Mouse (Mus musculus): ENCODE data around the gene 2610021A01Rik. TPM values are rescaled to one million over a fixed set of nuclear protein-coding genes. Genes with fewer than 3 reads are reported as not detected.
"Not testable (repeated sequence)": the region's sequence is repeated elsewhere in the genome, so short reads cannot be mapped to it uniquely, and the experiment has no call there.

Gene 2610021A01Rik
- 10 to 100 TPM; 30.6 to 39.8 (median 35.0) TPM for total RNA-seq (2022)

DNA sequence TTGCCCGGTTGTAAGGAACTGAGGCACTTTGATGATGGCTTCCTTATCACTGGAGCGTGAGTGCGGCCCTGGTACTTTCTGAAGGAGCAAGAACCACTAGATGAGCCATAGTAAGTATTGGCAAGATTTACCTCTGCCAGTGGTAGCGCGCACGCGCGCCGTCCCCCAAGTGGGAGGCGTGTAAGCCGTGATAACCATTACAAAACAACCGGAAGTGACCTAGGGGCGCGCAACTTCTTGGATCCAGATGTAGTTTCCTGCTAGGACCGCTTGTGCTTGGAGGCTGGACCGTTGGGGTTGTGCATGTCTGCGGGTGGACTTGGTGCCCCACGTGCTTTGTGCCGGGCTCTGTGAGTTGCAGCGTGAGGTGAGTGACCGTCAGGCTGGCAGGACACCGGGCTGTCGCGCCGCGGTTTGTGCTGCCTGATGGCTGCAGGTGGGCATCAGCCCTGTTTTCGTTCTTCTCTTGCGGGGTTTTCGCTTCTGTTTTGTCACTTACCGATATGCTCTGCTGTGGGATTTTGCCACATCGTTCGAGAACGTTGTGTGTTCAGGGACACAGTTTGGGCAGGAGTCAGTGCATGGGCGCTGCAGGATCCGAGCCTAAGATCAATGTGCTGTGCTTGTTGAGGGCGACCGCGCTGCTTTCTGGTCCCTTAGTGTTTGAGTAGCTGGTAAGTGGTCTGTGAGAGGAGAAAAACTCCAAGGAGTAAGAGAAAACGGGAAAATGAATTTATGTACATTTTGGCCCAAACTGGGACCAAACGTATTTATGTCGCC lies at the start of gene 2610021A01Rik:
TSS of gene 2610021A01Rik (plus strand) at position 197 of the 780 bp plus-strand sequence.
- peak; percentile 93 to 94 for DNase-seq (ENCODE audit: low spot score in 2 of 2)

DNA sequence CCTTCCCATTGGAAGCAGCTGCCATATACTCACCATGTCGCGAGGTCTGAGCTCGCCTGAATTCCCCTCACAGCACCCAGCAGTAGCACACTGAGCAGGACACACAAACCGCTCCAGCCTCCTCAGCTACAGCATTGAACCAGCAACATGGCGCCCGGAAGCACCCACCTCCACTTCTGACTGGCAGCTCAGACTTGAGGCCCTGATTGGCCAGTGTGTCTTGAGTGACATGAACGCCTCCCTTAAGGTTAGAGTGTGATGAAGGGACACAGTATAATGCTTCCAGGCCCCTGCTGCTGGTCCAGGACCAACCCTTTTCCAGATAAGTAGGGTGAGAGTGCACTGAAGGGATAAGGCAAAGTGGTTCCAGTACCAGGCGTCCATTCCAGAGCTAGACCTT lies 38.3 kb upstream of the 2610021A01Rik start:
- no peak for DNase-seq (ENCODE audit: low spot score in 2 of 2)

DNA sequence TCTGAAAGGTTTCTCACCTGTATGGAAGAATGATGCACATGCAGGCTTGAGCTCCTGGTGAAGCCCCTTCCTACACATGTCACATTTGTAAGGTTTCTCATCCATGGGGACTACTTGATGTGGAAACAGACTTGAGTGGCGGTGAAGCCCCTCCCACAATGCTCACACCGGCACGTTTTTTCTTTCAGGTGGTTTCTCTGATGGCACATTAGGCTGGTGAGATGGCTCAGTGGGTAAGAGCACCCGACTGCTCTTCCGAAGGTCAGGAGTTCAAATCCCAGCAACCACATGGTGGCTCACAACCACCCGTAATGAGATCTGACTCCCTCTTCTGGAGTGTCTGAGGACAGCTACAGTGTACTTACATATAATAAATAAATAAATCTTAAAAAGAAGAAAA lies 25.5 kb upstream of the 2610021A01Rik start, which contains the start of gene Gm6871:
TSS of gene Gm6871 (minus strand) at position 101 of the 400 bp plus-strand sequence.
- DNase-seq (ENCODE audit: low spot score in 2 of 2), result not testable (repeated sequence)

DNA sequence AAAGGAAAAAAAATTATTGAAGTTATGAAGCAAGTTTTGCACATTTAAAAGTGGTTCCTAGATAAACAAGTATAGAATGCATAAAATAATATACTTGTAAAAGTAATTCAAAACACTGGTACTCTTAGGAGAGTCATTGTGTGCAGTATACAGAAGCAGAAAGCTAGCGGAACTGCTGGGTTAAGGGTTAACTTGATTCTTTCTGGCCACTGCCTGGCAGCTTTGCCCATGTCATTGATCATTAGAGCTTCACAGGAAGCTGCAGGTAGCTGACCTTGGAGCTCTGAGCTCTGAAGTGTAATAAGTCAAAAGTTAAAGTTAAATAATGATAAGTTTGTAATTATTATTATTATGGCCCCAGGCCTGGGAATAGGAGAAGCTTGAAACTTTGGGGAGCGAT lies 21.1 kb upstream of the 2610021A01Rik start:
- DNase-seq (ENCODE audit: low spot score in 2 of 2), result no peak

DNA sequence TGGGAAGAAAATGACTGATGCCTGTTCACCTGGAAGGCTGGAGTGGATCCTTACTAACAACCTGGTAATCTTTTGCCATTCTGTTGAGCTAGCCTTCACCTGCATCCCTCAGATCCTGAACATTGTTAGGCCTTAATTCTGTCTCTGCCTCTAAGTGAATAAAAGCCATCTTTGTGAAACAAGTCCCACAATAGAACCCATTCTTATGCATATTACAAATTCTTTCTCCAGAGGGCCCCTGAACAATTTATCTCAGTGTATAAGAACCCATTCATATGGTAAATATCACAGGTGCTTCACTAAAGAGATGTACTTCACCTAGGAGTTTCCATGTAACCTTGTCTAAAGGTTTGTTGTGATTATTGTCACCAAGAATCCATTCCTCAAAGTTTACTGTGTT lies 17.0 kb upstream of the 2610021A01Rik start:
- DNase-seq (ENCODE audit: low spot score in 2 of 2), result no peak

DNA sequence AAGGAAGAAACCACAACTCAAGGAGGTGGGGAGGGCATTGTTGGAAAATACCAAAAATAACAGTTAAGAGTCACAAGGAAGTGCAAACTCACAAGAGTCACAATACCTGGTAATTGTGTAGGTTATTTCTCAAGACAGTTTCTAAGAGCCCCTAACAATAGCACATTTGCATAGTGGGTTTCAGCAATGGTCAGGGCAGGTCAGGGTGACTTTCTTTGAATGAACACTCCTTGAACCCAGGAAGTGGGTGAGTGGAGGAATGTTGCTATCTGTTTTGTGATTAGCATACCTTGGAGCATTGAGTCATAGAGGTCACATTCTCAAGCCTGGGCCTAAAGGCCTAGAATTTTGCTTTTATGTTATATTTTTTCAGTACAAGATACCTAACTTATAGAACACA lies 11.2 kb upstream of the 2610021A01Rik start:
- not testable (repeated sequence) for DNase-seq (ENCODE audit: low spot score in 2 of 2)

DNA sequence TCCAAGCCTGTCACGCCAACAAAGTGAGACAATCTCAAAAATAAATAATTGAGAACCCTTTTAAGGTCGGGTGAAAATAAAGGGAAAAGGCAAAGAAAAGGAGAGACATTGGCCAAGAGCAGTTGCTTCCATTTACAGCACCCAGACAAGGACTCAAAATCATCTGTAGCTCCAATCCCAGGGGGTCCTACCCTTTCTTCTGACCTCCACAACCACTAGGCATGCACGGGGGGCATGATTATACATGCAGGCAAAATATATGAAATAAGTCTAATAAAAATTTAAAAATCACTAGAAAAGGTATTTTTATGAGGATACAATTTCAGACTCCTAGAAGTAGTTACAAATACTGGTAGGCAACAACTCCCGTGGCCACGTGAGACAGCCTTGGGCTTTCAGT lies 415 bp upstream of the 2610021A01Rik start:
- no peak for DNase-seq (ENCODE audit: low spot score in 2 of 2)

DNA sequence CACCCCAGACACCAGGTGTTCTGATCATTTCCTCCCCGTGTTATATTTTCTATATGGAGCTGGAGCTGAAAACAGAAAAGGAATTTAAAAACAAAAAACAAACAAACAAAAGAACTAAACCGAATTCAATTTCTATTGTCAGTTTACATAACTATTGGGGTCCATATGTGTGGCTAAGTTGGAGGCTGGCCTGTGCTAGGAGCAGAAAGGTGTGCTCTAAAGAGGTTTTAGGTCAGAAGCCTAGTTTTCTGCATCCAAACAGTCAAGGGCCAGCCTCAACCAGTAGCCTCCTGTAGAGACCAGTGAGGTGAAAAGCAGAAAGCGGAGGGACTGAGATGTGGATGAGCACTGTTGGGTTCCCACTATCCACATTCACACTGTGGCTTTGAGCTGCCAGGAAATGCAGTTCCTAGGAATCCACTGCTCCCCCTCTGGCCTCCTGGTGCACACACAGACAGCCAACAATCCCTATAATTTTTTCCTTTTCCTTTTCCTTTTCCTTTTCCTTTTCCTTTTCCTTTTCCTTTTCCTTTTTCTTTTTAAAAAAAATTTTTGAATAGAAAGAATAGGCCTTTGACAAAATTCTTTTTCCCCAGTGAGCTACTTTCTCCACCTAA lies 1.0 kb downstream of the 2610021A01Rik start:
- DNase-seq (ENCODE audit: low spot score in 2 of 2), result peak in 1 of 2 experiments; percentile 5

DNA sequence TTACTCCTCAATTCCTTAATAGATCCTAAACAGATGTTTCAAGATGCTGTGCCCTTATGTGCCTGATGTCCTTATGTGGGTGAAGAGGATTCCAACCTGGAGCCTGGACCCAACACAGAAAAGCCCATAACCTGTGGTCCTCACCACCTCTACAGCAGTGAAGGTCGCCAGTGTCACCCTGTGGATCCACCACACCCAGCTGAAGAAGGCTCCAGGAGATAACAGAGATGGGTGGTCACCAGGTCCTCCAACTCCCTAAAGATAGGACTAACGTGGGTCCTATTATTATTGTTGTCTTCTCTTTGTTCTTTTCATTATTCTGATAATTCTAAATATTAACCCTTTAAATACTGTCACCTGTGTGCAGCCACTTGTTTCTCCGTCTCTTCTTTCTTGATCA lies 12.6 kb downstream of the 2610021A01Rik start:
- no peak for DNase-seq (ENCODE audit: low spot score in 2 of 2)

DNA sequence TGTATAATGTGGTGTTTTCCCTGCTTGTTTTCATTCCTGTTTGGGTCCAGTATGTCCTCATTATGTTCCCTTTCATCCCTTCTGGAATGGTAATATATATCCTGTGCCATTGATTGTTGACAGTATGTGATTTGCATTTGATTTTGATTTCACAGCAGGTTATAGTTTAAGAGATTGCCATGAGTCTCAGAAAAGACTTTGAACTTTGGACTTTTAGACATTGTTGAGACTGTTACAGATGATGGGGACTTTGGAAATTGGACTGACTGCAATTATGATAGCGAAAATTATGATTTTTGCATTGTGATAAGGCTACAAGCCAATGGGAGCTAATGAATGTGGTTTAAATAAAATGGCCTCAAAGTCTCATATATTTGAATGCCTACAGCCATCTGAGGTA lies 17.2 kb downstream of the 2610021A01Rik start:
- DNase-seq (ENCODE audit: low spot score in 2 of 2), result not testable (repeated sequence)

DNA sequence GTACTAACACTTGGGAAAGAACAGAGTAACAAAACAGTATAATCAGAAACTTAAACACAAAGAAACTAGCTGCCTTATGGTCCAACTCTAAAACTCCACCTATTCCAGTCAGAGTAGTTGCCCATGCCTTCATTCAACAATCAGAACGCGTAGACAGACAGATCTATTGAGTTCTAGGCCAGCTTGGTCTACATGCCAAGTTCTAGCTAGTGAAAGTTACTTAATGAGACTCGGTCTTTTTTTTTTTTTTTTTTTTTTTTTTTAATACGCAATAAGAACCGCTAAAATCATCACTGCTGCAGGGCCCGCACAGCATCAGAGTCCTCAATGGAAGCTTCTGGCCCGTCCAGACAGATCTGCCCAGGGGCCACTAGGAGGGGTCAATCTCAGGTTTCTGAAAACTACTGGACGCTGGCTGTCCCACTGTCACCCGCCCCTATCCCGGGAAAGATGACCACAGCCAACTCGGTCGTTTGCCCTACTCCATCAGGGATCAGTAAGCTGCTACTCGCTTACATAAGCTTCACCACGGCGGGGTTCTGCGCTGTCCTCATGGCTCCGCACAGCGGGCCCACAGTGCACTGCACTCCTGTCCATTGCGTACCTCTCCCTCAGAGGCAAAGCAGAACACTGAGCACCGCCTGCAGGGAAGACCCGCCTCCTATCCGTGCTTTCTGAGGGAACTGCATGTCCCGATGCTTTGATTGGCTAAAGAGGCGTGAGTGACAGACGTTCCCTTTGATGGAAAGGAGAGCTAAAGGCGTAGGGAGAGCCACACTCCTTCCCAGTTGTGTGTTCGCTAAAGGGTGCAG lies 33.6 kb downstream of the 2610021A01Rik start, which contains the start of gene Zfp788:
TSS of gene Zfp788 (plus strand) at position 795 of the 812 bp plus-strand sequence.
- peak; percentile 97 to 98 for DNase-seq (ENCODE audit: low spot score in 2 of 2)

DNA sequence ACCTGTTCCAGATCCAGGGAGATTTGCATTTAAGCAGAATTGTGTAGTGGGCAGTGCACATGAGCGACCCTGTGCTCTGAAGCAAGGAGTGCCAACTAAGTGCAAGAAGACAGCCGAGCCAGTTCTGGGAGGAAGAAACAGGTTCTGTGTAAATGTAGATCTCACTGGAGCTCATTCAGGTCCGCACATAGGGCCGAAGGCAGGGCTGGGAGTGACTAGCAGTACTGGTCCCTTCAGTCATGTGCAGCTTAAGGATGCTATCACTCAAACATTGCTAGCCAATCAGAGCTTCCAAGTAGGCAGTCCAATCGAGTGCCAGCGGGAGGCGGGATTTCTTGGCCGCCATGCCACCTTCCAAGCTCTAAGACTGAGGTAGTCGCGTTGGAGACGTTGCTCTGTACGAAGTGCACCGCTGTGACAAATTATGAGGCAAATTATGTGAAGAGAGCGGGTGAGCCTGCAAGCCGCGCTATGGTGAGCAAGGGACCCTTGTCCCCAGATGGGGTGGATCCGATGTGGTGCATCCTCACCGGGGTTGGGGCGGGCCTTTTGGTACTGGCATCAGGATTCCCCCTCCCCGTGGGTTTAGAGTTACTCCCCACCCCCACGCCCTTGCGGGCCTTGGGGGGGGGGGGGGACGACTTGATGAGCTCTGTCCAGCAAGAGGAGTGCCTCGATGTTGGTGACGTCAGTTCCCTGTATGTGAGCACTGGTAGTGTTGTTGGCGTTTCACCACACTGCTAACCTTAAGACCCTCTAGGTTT lies 34.4 kb downstream of the 2610021A01Rik start:
- peak; percentile 94 to 95 for DNase-seq (ENCODE audit: low spot score in 2 of 2)

DNA sequence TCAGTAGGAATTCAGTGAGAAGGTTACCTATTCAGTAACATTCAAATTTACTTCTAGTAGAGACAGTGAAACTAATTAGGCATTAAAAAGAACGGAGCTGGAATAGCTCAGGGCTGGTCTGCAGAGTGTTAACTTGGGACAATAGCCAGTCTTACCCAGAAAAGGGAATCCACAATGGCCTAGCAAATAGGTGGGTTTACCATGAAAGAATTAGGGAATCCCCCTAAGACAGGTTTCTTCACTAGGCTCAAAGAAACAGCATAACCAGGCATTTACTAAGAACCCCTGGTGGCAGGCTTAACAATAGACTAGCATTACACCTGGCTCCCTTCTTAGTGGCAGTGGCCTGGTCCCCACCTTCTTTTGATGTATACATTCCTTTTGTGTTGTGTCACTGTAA lies 75.3 kb downstream of the 2610021A01Rik start:
- not testable (repeated sequence) for DNase-seq (ENCODE audit: low spot score in 2 of 2)

Other genes with a start within 250 kb of the 2610021A01Rik start
- 10 to 100 TPM; 11.9 to 14.4 (median 13.3) TPM for gene AI987944, start 205.9 kb upstream of the 2610021A01Rik start, total RNA-seq (2022)
- gene Vmn2r57, start 150.5 kb upstream of the 2610021A01Rik start, total RNA-seq (2022), result under 1 TPM; 0.55 to 0.73 (median 0.60) TPM
- under 1 TPM; 0.19 to 0.53 (median 0.28) TPM for gene Gm20449, start 99.8 kb upstream of the 2610021A01Rik start, total RNA-seq (2022)
- 10 to 100 TPM in 3 of 4 experiments, 1 to 10 TPM in 1; 9.8 to 12.3 (median 11.8) TPM for gene AW146154, start 99.3 kb upstream of the 2610021A01Rik start, total RNA-seq (2022)
- gene Gm6871, start 25.6 kb upstream of the 2610021A01Rik start, total RNA-seq (2022), result not detected
- 10 to 100 TPM; 32.0 to 38.7 (median 37.5) TPM for gene Zfp788, start 34.0 kb downstream of the 2610021A01Rik start, total RNA-seq (2022)

Data from layer of hippocampus, adult 8-10 months (tissue).